Mouse (Mus musculus) stomach, embryonic 14.5 days (tissue): Measurements from ENCODE around the gene Alk. TPM values are rescaled to one million over a fixed set of nuclear protein-coding genes. Genes with fewer than 3 reads are reported as not detected.

Experiments used
- ATAC-seq: fragments of 200-750 bp; cut with Nextera tagmentation; 2 replicates; pipeline ENCODE4 v1.8.0; 2017; ENCODE audit warnings: low read depth, moderate TSS enrichment; ENCODE audit not compliant: insufficient number of reproducible peaks, insufficient read depth, low FRiP score
- H3K27ac ChIP-seq: fragments of 300-500 bp; sonication (generic); 2 replicates; pipeline ENCODE4 v1.5.1; 2014; ENCODE audit warnings: mild to moderate bottlenecking, low read length, moderate library complexity, mixed read lengths
- H3K27me3 ChIP-seq: fragments of 300-500 bp; sonication (generic); 2 replicates; pipeline ENCODE4 v1.6.1; 2014; ENCODE audit warnings: low read length, control low read depth, mixed read lengths; ENCODE audit not compliant: control insufficient read depth, insufficient read depth
- H3K36me3 ChIP-seq: fragments of 300-500 bp; sonication (generic); 2 replicates; pipeline ENCODE4 v1.6.1; 2014; ENCODE audit warnings: mild to moderate bottlenecking, control low read depth, low read length, moderate library complexity, mixed read lengths; ENCODE audit not compliant: control insufficient read depth, insufficient read depth
- H3K4me1 ChIP-seq: fragments of 300-500 bp; sonication (generic); 2 replicates; pipeline ENCODE4 v1.6.1; 2014; ENCODE audit warnings: low read length, control low read depth, mixed read lengths; ENCODE audit not compliant: control insufficient read depth, insufficient read depth
- H3K4me2 ChIP-seq: fragments of 300-500 bp; sonication (generic); replicated peaks from 2 replicates; pipeline ENCODE4 v1.6.1; 2014; ENCODE audit warnings: low read depth, low read length, control low read depth
- H3K4me3 ChIP-seq: fragments of 300-500 bp; sonication (generic); 2 replicates; pipeline ENCODE4 v1.5.1; 2014; ENCODE audit warnings: low read depth, low read length, control low read depth
- H3K9ac ChIP-seq: fragments of 300-500 bp; sonication (generic); replicated peaks from 2 replicates; pipeline ENCODE4 v1.6.1; 2014; ENCODE audit warnings: low read depth, mild to moderate bottlenecking, control low read depth, low read length, moderate library complexity, mixed read lengths
- H3K9me3 ChIP-seq: fragments of 300-500 bp; sonication (generic); 2 replicates; pipeline ENCODE4 v1.6.1; 2016; ENCODE audit warnings: low read depth, low read length, control low read depth; ENCODE audit not compliant: control insufficient read depth
- WGBS: fragments of 180-500 bp; shearing (Covaris S2); extraction: QIAGEN DNeasy Blood & Tissue Kit; methylation state at CpG from one replicate; pipeline ENCODE4 v1.1.7; 2014; 5-methylcytosine and 5-hydroxymethylcytosine counted together
- polyA plus RNA-seq: library from polyadenylated mRNA; unstranded; fragments of >200 nt; fragmentation: Nextera tagmentation; extraction: Ambion mirVana; gene quantifications from 2 replicates; pipeline ENCODE4 v1.2.1, GENCODE M21; 2014

Gene Alk
- polyA plus RNA-seq, 1 experiment from 2014 or later = 2.1 TPM

GRCm38 (mm10) chr17:72285961-72286360 lies 318.5 kb downstream of the Alk start:
- ATAC-seq = no peak
- H3K9me3 ChIP-seq = no peaks in the 10 kb centered on the region
- no peak overlapping the region for H3K9ac ChIP-seq
- no peak overlapping the region for H3K27ac ChIP-seq
- 55% methylated on average over 3 of the region's 3 CpGs for WGBS
- no peaks in the 10 kb centered on the region for H3K4me1 ChIP-seq
- H3K27me3 ChIP-seq = no peaks in the 10 kb centered on the region
- no peak overlapping the region for H3K4me2 ChIP-seq
- H3K4me3 ChIP-seq = no peak overlapping the region
- no peaks in the 10 kb centered on the region for H3K36me3 ChIP-seq

GRCm38 (mm10) chr17:72278296-72278695 lies 326.1 kb downstream of the Alk start:
- H3K4me2 ChIP-seq = no peak overlapping the region
- H3K4me1 ChIP-seq = no peaks in the 10 kb centered on the region
- no peak overlapping the region for H3K27ac ChIP-seq
- H3K9ac ChIP-seq = no peak overlapping the region
- no peak for ATAC-seq
- no peaks in the 10 kb centered on the region for H3K9me3 ChIP-seq
- H3K36me3 ChIP-seq = no peaks in the 10 kb centered on the region
- no peaks in the 10 kb centered on the region for H3K27me3 ChIP-seq
- H3K4me3 ChIP-seq = no peak overlapping the region

GRCm38 (mm10) chr17:72276778-72277177 lies 327.6 kb downstream of the Alk start:
- 71% methylated on average over 6 of the region's 6 CpGs for WGBS
- Histone ChIP-seq H3K4me3 (no peak overlapping the region), H3K27ac (no peak overlapping the region), H3K9me3 (no peaks in the 10 kb centered on the region), H3K36me3 (no peaks in the 10 kb centered on the region), H3K4me1 (no peaks in the 10 kb centered on the region), H3K4me2 (no peak overlapping the region), H3K9ac (no peak overlapping the region), H3K27me3 (no peaks in the 10 kb centered on the region)
- ATAC-seq = no peak

DNA sequence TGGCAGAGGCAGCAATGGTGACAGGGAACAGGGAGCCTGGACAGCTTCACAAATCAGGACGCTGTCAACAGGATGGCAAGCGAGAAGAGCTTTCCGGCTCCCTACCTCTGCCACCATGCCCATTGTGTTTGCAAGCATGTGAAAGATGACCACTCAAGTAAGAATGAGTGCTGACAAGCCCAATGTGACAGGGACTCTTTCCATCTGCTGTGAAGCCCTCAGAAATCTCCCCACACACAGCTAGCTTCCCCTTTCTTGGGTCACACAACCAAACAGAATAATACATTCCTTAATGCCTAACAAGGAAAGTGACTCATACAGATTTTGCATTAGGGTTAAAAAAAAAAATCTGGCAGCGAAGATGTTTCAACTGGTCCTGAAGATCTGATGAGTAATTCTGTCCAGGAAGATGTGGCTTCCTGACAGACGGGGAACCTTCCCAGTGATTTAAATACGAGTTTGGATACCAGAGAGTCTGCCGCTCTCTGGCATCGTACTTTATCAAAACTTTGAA lies 329.0 kb downstream of the Alk start:
- Histone ChIP-seq H3K4me3 (no peak overlapping the region), H3K27me3 (no peaks in the 10 kb centered on the region), H3K4me1 (no peaks in the 10 kb centered on the region), H3K36me3 (no peaks in the 10 kb centered on the region), H3K9me3 (no peaks in the 10 kb centered on the region), H3K4me2 (no peak overlapping the region), H3K27ac (no peak overlapping the region), H3K9ac (no peak overlapping the region)
- ATAC-seq = no peak
- WGBS = 64% methylated on average over 8 of the region's 8 CpGs

GRCm38 (mm10) chr17:72274205-72274604 lies 330.2 kb downstream of the Alk start:
- Histone ChIP-seq H3K9me3 (no peaks in the 10 kb centered on the region), H3K27me3 (no peaks in the 10 kb centered on the region), H3K4me3 (no peak overlapping the region), H3K36me3 (no peaks in the 10 kb centered on the region), H3K4me2 (no peak overlapping the region), H3K9ac (no peak overlapping the region), H3K27ac (no peak overlapping the region), H3K4me1 (no peaks in the 10 kb centered on the region)
- WGBS = 89% methylated on average over 5 of the region's 5 CpGs
- no peak for ATAC-seq

DNA sequence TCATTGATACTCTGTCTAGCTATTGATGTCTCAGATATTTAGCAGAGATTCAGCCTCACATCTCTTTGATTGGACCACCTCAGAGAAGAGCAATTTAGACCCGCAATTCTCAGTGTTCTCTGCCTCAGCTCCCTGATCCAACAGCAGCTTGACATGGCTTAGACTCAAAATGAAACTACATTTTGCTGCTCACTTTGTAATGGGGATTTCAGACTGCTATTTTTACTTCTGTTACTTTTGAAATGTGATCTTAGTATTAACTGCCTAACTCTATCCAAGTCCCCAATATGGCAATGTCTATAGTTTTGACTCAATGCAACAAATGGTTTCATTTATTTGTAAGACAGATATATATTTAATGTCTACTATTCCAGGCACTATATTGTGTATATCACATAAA lies 332.8 kb downstream of the Alk start:
- 78% methylated on average over 1 of the region's 1 CpGs for WGBS
- H3K4me3 ChIP-seq = no peak overlapping the region
- no peaks in the 10 kb centered on the region for H3K36me3 ChIP-seq
- H3K27me3 ChIP-seq = no peaks in the 10 kb centered on the region
- H3K27ac ChIP-seq = no peak overlapping the region
- ATAC-seq = no peak
- H3K4me2 ChIP-seq = no peak overlapping the region
- H3K4me1 ChIP-seq = no peaks in the 10 kb centered on the region
- H3K9ac ChIP-seq = no peak overlapping the region
- no peaks in the 10 kb centered on the region for H3K9me3 ChIP-seq

- no peaks in the 10 kb centered on the region for H3K9me3 ChIP-seq
- WGBS = 81% methylated on average over 5 of the region's 5 CpGs
- H3K9ac ChIP-seq = no peak overlapping the region
- H3K4me1 ChIP-seq = peaks cover 15% of the 10 kb centered on the region; the same call in 1 of the 2 replicates
- no peak overlapping the region for H3K4me3 ChIP-seq
- no peak for ATAC-seq
- no peak overlapping the region for H3K27ac ChIP-seq
- H3K27me3 ChIP-seq = no peaks in the 10 kb centered on the region
- H3K4me2 ChIP-seq = no peak overlapping the region
- H3K36me3 ChIP-seq = no peaks in the 10 kb centered on the region
These were observed 335.9 kb downstream of the Alk start for GRCm38 (mm10) chr17:72268529-72268928.

DNA sequence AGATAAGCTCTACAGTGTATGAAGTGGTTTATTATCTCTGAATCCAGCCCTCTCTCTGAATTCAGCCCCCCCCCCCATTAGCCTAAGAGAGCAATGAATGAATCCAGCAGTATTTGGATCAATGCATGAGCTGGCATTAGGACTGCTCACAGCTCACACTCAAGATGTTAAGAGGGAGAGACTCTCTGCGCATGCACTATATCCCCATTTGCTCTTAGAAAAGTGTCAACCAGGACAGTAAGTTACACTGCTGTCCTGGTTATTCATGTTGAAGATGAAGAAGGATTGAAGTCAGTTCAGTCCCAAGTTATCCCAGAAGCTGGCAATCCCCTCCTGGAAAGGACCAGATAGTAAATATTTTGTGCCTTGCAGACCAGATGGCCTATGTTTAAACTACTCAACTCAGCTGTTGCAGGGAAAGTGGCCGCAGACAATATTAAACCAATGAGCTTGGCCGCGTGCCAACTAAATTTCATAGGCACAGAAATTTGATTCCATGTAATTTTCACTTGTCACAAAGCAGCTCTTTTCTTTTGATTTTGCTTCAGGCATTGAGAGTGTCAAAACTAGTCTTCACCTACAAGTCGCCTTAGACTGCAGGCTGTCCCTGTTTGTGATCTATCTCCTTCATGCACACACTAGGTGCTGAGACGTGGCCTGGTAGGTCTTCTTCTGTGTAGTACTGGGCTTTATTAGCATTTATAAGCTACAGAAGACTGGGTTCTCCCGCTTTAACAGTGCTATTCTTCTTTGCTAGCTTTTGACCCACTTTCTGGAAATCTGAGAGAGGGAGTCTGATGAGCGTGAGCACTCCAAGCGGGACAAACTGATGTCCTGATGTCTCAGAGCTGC lies 339.0 kb downstream of the Alk start:
- Histone ChIP-seq H3K27ac (no peak overlapping the region), H3K9ac (no peak overlapping the region), H3K4me1 (peaks cover 15% of the 10 kb centered on the region; the same call in 1 of the 2 replicates), H3K4me2 (no peak overlapping the region), H3K4me3 (no peak overlapping the region), H3K36me3 (no peaks in the 10 kb centered on the region), H3K9me3 (no peaks in the 10 kb centered on the region), H3K27me3 (no peaks in the 10 kb centered on the region)
- WGBS = 57% methylated on average over 9 of the region's 9 CpGs
- ATAC-seq = no peak

DNA sequence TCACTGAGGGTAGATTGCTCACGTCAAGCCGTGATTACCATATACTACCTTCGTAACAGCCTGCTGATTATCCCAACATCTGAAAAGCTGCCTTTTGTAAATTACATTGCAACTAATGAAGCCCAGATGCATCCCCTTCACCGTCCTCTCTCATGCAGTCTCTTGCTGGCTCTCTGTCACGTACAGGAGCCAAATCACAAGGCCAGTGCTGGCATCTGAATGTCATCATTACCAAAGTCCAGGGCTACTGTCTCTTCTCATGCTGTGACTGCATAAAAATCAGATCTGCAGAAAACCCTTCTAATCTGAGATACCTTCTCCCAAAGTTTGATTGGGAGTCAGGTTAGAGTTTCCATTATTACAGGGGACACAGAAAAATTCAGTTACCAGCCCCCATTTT lies 351.0 kb downstream of the Alk start:
- Histone ChIP-seq H3K9me3 (no peaks in the 10 kb centered on the region), H3K4me1 (no peaks in the 10 kb centered on the region), H3K4me3 (no peak overlapping the region), H3K27ac (no peak overlapping the region), H3K4me2 (no peak overlapping the region), H3K9ac (no peak overlapping the region), H3K27me3 (no peaks in the 10 kb centered on the region), H3K36me3 (no peaks in the 10 kb centered on the region)
- 89% methylated on average over 5 of the region's 5 CpGs for WGBS
- ATAC-seq = no peak
